9 mouse cellular contexts compared by ENCODE assay signal in genomic region chr9:69010886-69011285, GRCm38 (mm10).
A peak's percentile ranks its signal among the peaks of the same experiment; 100 is the strongest.
DNase-seq lines count a peak whose midpoint lies in the region; ATAC-seq and TF ChIP-seq lines count a peak whose summit lies in the region.
"Had no signal": no experiment of that assay in that cellular context is flagged by ENCODE, and none has a peak within 500 bp of the region (broad histone marks: within the 10 kb centered on the region; RNA-seq: fewer than 3 reads in every experiment).

No protein-coding gene starts in this region.

- no peak for TF ChIP-seq EP300 in stomach, postnatal 0 days (optimal IDR thresholded peaks at IDR 0.05)

- no peak overlapping the region for H3K4me3 ChIP-seq in cerebellum, adult 2 months (replicated peaks; ENCODE audit: insufficient read depth, low read depth, low read length)
- no peak overlapping the region for H3K4me3 ChIP-seq in stomach, postnatal 0 days (ENCODE audit: low read depth, low read length)
- no peak overlapping the region for H3K4me3 ChIP-seq in forebrain, embryonic 11.5 days (ENCODE audit: low read depth, low read length)
- H3K4me3 ChIP-seq: megakaryocyte, embryonic 14.5 days; neural tube, embryonic 13.5 days had no signal

- ATAC-seq in stomach, postnatal 0 days (ENCODE audit: low FRiP score, low TSS enrichment): no peak
- no peak for ATAC-seq in forebrain, embryonic 11.5 days (replicated peaks; ENCODE audit: low FRiP score)

- peak overlapping the region; percentile 9; the same call in 1 of the 2 replicates for H3K27ac ChIP-seq in cerebellum, adult 2 months (ENCODE audit: insufficient read depth, low read length)
- no peak overlapping the region for H3K27ac ChIP-seq in stomach, postnatal 0 days (replicated peaks)
- no peak overlapping the region for H3K27ac ChIP-seq in forebrain, embryonic 11.5 days (ENCODE audit: low read depth, low read length)
- H3K27ac ChIP-seq: neural tube, embryonic 13.5 days had no signal

- TF ChIP-seq CTCF in cerebellum, adult 2 months (IDR thresholded peaks at IDR 0.05; ENCODE audit: borderline replicate concordance, insufficient read depth, low read depth, low read length): no peak
- TF ChIP-seq CTCF in stomach, postnatal 0 days (IDR thresholded peaks at IDR 0.05; ENCODE audit: low read depth): no peak

- peak; percentile 19 to 29 for DNase-seq in urinary bladder, adult 18-20 months (ENCODE audit: low spot score in 2 of 2)
- no peak for DNase-seq in urinary bladder, postnatal 4 days (ENCODE audit: low spot score in 2 of 2)
- peak; percentile 56 to 74 for DNase-seq in cerebellum, adult 2 months
- peak; percentile 58 for DNase-seq in kidney, adult 9 months
- peak; percentile 19 for DNase-seq in stomach, postnatal 0 days (ENCODE audit: low spot score)
- no peak for DNase-seq in forebrain, embryonic 11.5 days (ENCODE audit: low spot score)
- DNase-seq in spleen, postnatal 14 days (ENCODE audit: low spot score in 2 of 2): no peak

- no peak for TF ChIP-seq POLR2A in cerebellum, adult 2 months (IDR thresholded peaks at IDR 0.05; ENCODE audit: borderline replicate concordance, insufficient read depth, low read length)

- no peaks in the 10 kb centered on the region for H3K27me3 ChIP-seq in cerebellum, adult 2 months (ENCODE audit: control insufficient read depth, insufficient read depth, low read length)
- H3K27me3 ChIP-seq in stomach, postnatal 0 days (ENCODE audit: control insufficient read depth, insufficient read depth, low read length): no peaks in the 10 kb centered on the region
- H3K27me3 ChIP-seq in forebrain, embryonic 11.5 days (ENCODE audit: control insufficient read depth, insufficient read depth, low read length): no peaks in the 10 kb centered on the region
- H3K27me3 ChIP-seq: megakaryocyte, embryonic 14.5 days; neural tube, embryonic 13.5 days had no signal

- H3K9ac ChIP-seq in stomach, postnatal 0 days (ENCODE audit: low read length): no peak overlapping the region
- no peak overlapping the region for H3K9ac ChIP-seq in forebrain, embryonic 11.5 days (ENCODE audit: low read length)
- H3K9ac ChIP-seq: neural tube, embryonic 13.5 days had no signal

- 36% methylated on average over 5 of the region's 5 CpGs for WGBS in cerebellum, adult 2 months
- 37% methylated on average over 5 of the region's 5 CpGs for WGBS in stomach, postnatal 0 days
- WGBS in forebrain, embryonic 11.5 days: 85% methylated on average over 5 of the region's 5 CpGs

- H3K9me3 ChIP-seq in stomach, postnatal 0 days (ENCODE audit: control insufficient read depth, low read length): no peaks in the 10 kb centered on the region
- H3K9me3 ChIP-seq in forebrain, embryonic 11.5 days (ENCODE audit: control insufficient read depth, low read length): no peaks in the 10 kb centered on the region
- H3K9me3 ChIP-seq: megakaryocyte, embryonic 14.5 days; neural tube, embryonic 13.5 days had no signal

- no peaks in the 10 kb centered on the region for H3K36me3 ChIP-seq in stomach, postnatal 0 days (ENCODE audit: control insufficient read depth, insufficient read depth, low read length)
- no peaks in the 10 kb centered on the region for H3K36me3 ChIP-seq in forebrain, embryonic 11.5 days (ENCODE audit: control insufficient read depth, insufficient read depth, low read length)
- H3K36me3 ChIP-seq: neural tube, embryonic 13.5 days had no signal

- H3K4me1 ChIP-seq in cerebellum, adult 2 months (ENCODE audit: control insufficient read depth, insufficient read depth, low read length): peaks cover 22% of the 10 kb centered on the region; the same call in 1 of the 2 replicates
- no peaks in the 10 kb centered on the region for H3K4me1 ChIP-seq in stomach, postnatal 0 days (replicated peaks; ENCODE audit: control insufficient read depth, insufficient read depth)
- no peaks in the 10 kb centered on the region for H3K4me1 ChIP-seq in forebrain, embryonic 11.5 days (replicated peaks; ENCODE audit: control insufficient read depth, insufficient read depth, low read length)
- H3K4me1 ChIP-seq: megakaryocyte, embryonic 14.5 days; neural tube, embryonic 13.5 days had no signal

- H3K4me2 ChIP-seq in stomach, postnatal 0 days (replicated peaks; ENCODE audit: low read depth): no peak overlapping the region
- no peak overlapping the region for H3K4me2 ChIP-seq in forebrain, embryonic 11.5 days (ENCODE audit: low read depth, low read length, severe bottlenecking)
- H3K4me2 ChIP-seq: neural tube, embryonic 13.5 days had no signal

Comparison
In these comparisons a context has a peak if more than half of its experiments do, and no peak if none do; other contexts are left out.
1. DNase-seq: peak in urinary bladder, adult 18-20 months (2 of 2), cerebellum, adult 2 months (2 of 2), kidney, adult 9 months (single experiment) and stomach, postnatal 0 days (single experiment); none in urinary bladder, postnatal 4 days (0 of 2), forebrain, embryonic 11.5 days (single experiment) and spleen, postnatal 14 days (0 of 2).